Mouse (Mus musculus) MEL (cell line): ENCODE measurements around the gene Nop2. TPM values are rescaled to one million over a fixed set of nuclear protein-coding genes. Genes with fewer than 3 reads are reported as not detected.

Source experiments
- DNase-seq: peaks from one replicate; pipeline ENCODE4 v3.0.0; 2011; ENCODE audit warnings: low read depth, low spot score
- H3K27ac ChIP-seq: 2 replicates; pipeline ENCODE4 v1.5.1; 2012; ENCODE audit warnings: low read depth, mild to moderate bottlenecking, control low read depth, low read length, moderate library complexity; ENCODE audit not compliant: control insufficient read depth
- H3K27me3 ChIP-seq, 2 experiments: fragments of 150-350 bp in 1 of 2; sonication (generic) in 1 of 2; 2 replicates each; pipeline ENCODE4 v1.6.1; 2012; ENCODE audit warnings: low read length in 2 of 2, mild to moderate bottlenecking in 2 of 2, improper control_type of control experiment in 1 of 2, moderate library complexity in 1 of 2; ENCODE audit not compliant: insufficient read depth in 2 of 2, control insufficient read depth in 1 of 2
- H3K36me3 ChIP-seq, 2 experiments: 2 replicates each; pipeline ENCODE4 v1.6.1; 2012 to 2014; ENCODE audit warnings: low read length in 2 of 2, improper control_type of control experiment in 1 of 2, inconsistent platforms in 1 of 2, mild to moderate bottlenecking in 1 of 2; ENCODE audit not compliant: insufficient read depth in 2 of 2, control insufficient read depth in 1 of 2
- H3K4me1 ChIP-seq, 2 experiments: fragments of 150-350 bp in 1 of 2; sonication (generic) in 1 of 2; 2 replicates each; pipeline ENCODE4 v1.6.1; 2012; ENCODE audit warnings: low read length in 2 of 2, improper control_type of control experiment in 1 of 2, mild to moderate bottlenecking in 1 of 2; ENCODE audit not compliant: insufficient read depth in 2 of 2, control insufficient read depth in 1 of 2
- H3K4me3 ChIP-seq, 2 experiments: fragments of 150-350 bp in 1 of 2; sonication (generic) in 1 of 2; 2 replicates each; pipeline ENCODE4 v1.5.1; 2012; ENCODE audit warnings: low read depth in 2 of 2, low read length in 2 of 2, mild to moderate bottlenecking in 2 of 2, moderate library complexity in 2 of 2, control low read depth in 1 of 2, improper control_type of control experiment in 1 of 2; ENCODE audit not compliant: control insufficient read depth in 1 of 2, insufficient read depth in 1 of 2
- H3K79me2 ChIP-seq: 2 replicates; pipeline ENCODE4 v1.6.1; 2012; ENCODE audit warnings: mild to moderate bottlenecking, low read length, moderate library complexity; ENCODE audit not compliant: control insufficient read depth, poor library complexity, insufficient read depth
- H3K9ac ChIP-seq: 2 replicates; pipeline ENCODE4 v1.6.1; 2012; ENCODE audit warnings: low read depth, mild to moderate bottlenecking, control low read depth, low read length, moderate library complexity; ENCODE audit not compliant: control insufficient read depth, poor library complexity, severe bottlenecking
- H3K9me3 ChIP-seq: fragments of 150-350 bp; sonication (generic); replicated peaks from 2 replicates; pipeline ENCODE4 v1.6.1; 2012; ENCODE audit warnings: mild to moderate bottlenecking, low read length, improper control_type of control experiment, moderate library complexity; ENCODE audit not compliant: insufficient read depth
- BHLHE40 ChIP-seq: IDR thresholded peaks from 2 replicates; pipeline ENCODE4 v1.6.1; 2012; ENCODE audit warnings: low read depth, mild to moderate bottlenecking, inconsistent platforms, low read length, improper control_type of control experiment, borderline replicate concordance
- CTCF ChIP-seq, 3 experiments: IDR thresholded peaks in 2 of 3; conservative IDR thresholded peaks in 1 of 3; 2 replicates each; pipeline ENCODE4 v1.5.1; 2011 to 2012; ENCODE audit warnings: low read length in 3 of 3, low read depth in 2 of 3, mild to moderate bottlenecking in 2 of 3, improper control_type of control experiment in 1 of 3, inconsistent platforms in 1 of 3, mixed read lengths in 1 of 3, moderate library complexity in 1 of 3; ENCODE audit not compliant: control insufficient read depth in 1 of 3, insufficient read depth in 1 of 3, poor library complexity in 1 of 3, severe bottlenecking in 1 of 3
- GABPA ChIP-seq: IDR thresholded peaks from 2 replicates; pipeline ENCODE4 v1.6.1; 2012; ENCODE audit warnings: low read depth, mild to moderate bottlenecking, inconsistent platforms, low read length, improper control_type of control experiment, moderate library complexity
- GATA1 ChIP-seq: IDR thresholded peaks from 2 replicates; pipeline ENCODE4 v1.6.1; 2011; ENCODE audit warnings: low read depth, low read length, improper control_type of control experiment
- HCFC1 ChIP-seq: IDR thresholded peaks from 2 replicates; pipeline ENCODE4 v1.6.1; 2012; ENCODE audit warnings: low read depth, mild to moderate bottlenecking, inconsistent platforms, low read length, improper control_type of control experiment, moderate library complexity
- MXI1 ChIP-seq: IDR thresholded peaks from 2 replicates; pipeline ENCODE4 v1.6.1; 2011; ENCODE audit warnings: mild to moderate bottlenecking, low read depth, low read length, improper control_type of control experiment
- MYB ChIP-seq: IDR thresholded peaks from 2 replicates; pipeline ENCODE4 v1.6.1; 2011; ENCODE audit warnings: mild to moderate bottlenecking, low read depth, low read length, improper control_type of control experiment
- MYC ChIP-seq: IDR thresholded peaks from 2 replicates; pipeline ENCODE4 v1.6.1; 2011; ENCODE audit warnings: low read depth, mild to moderate bottlenecking, low read length, improper control_type of control experiment, moderate library complexity
- POLR2A ChIP-seq, 2 experiments: IDR thresholded peaks; 2 replicates each; pipeline ENCODE4 v1.6.1; 2011 to 2012; ENCODE audit warnings: low read length in 2 of 2, mild to moderate bottlenecking in 2 of 2, control low read depth in 1 of 2, improper control_type of control experiment in 1 of 2, low read depth in 1 of 2, moderate library complexity in 1 of 2; ENCODE audit not compliant: control insufficient read depth in 1 of 2, insufficient read depth in 1 of 2, poor library complexity in 1 of 2
- RAD21 ChIP-seq: IDR thresholded peaks from 2 replicates; pipeline ENCODE4 v1.6.1; 2011; ENCODE audit warnings: mild to moderate bottlenecking, low read depth, low read length, improper control_type of control experiment
- RCOR1 ChIP-seq: IDR thresholded peaks from 2 replicates; pipeline ENCODE4 v1.6.1; 2012; ENCODE audit warnings: low read depth, mild to moderate bottlenecking, inconsistent platforms, low read length, improper control_type of control experiment
- SMC3 ChIP-seq: IDR thresholded peaks from 2 replicates; pipeline ENCODE4 v1.6.1; 2011; ENCODE audit warnings: low read depth, low read length, improper control_type of control experiment
- TAL1 ChIP-seq: IDR thresholded peaks from 2 replicates; pipeline ENCODE4 v1.6.1; 2012; ENCODE audit warnings: mild to moderate bottlenecking, inconsistent platforms, low read length, moderate library complexity, mixed read lengths
- TBP ChIP-seq: IDR thresholded peaks from 2 replicates; pipeline ENCODE4 v1.8.0; 2011; ENCODE audit warnings: low read depth, low read length, improper control_type of control experiment
- USF1 ChIP-seq: IDR thresholded peaks from 2 replicates; pipeline ENCODE4 v1.6.1; 2014; ENCODE audit warnings: low read depth, mild to moderate bottlenecking, inconsistent platforms, low read length, improper control_type of control experiment, moderate library complexity
- USF2 ChIP-seq, 2 experiments: IDR thresholded peaks; 2 replicates each; pipeline ENCODE4 v1.6.1; 2011 to 2012; ENCODE audit warnings: improper control_type of control experiment in 2 of 2, low read length in 2 of 2, borderline replicate concordance in 1 of 2, inconsistent platforms in 1 of 2, low read depth in 1 of 2, mild to moderate bottlenecking in 1 of 2; ENCODE audit not compliant: insufficient read depth in 1 of 2
- ZNF384 ChIP-seq: IDR thresholded peaks from 2 replicates; pipeline ENCODE4 v1.6.1; 2012; ENCODE audit warnings: low read depth, mild to moderate bottlenecking, inconsistent platforms, low read length, improper control_type of control experiment
- polyA plus RNA-seq, 2 experiments: library from polyadenylated mRNA; stranded (reverse) in 1 of 2; unstranded in 1 of 2; fragments of >175 nt in 1 of 2; fragments of >200 nt in 1 of 2; gene quantifications; 2 replicates each; pipeline versions ENCODE4 v1.2.1 to v1.2.4; 2012; ENCODE audit warnings: low replicate concordance in 2 of 2, low read depth in 1 of 2; ENCODE audit not compliant: insufficient read length in 2 of 2, insufficient read depth in 1 of 2, missing spikeins in 1 of 2
- total RNA-seq: library from RNA; depleted of rRNA; stranded (reverse); fragments of 300-350 nt; gene quantifications from 2 replicates; pipeline ENCODE4 v1.2.3, GENCODE M21; 2012

The Nop2 gene
- total and polyA plus RNA-seq, 3 experiments, result 221 to 337 (median 263) TPM

DNA sequence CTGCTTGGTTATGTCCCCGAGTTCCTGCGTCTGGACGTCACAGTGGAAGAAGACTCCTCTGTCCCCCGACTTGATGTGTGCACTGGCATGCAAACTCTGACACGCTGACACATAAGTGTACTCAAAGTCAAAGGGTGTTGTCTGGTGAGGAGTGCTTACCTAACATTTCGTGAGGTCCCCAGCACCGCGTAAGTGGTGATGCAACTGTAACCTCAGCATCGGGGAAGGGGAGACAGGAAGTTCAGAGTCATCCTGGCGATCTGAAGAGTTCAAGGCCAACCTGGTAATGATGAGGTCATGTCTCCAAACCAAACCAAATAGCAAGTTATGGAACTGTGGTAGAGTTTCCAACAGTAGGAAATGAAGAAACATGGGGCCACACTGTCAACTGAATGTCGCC is 19.2 kb upstream of the Nop2 start:
- Histone ChIP-seq H3K36me3 (peaks cover 0 to 48% of the 10 kb centered on the region in 2 experiments; a peak in 2 of 4 replicates), H3K9me3 (no peaks in the 10 kb centered on the region), H3K9ac (no peak overlapping the region), H3K27me3 (no peaks in the 10 kb centered on the region), H3K4me3 (no peak overlapping the region), H3K27ac (no peak overlapping the region), H3K79me2 (0 out of 2 replicates have a peak, but pooled peaks cover 1% of the 10 kb centered on the region), H3K4me1 (no peaks in the 10 kb centered on the region)
- TF ChIP-seq GABPA, result no peak
- TF ChIP-seq TAL1, result no peak
- TF ChIP-seq USF2 (IDR thresholded peaks at IDR 0.05; ENCODE audit: borderline replicate concordance in 1 of 2, insufficient read depth in 1 of 2, low read depth in 1 of 2, low read length in 2 of 2), result no peak
- TF ChIP-seq SMC3, result no peak
- TF ChIP-seq MYC, result no peak
- no peak for TF ChIP-seq RCOR1
- TF ChIP-seq MXI1, result no peak
- no peak for TF ChIP-seq MYB
- no peak for DNase-seq

DNA sequence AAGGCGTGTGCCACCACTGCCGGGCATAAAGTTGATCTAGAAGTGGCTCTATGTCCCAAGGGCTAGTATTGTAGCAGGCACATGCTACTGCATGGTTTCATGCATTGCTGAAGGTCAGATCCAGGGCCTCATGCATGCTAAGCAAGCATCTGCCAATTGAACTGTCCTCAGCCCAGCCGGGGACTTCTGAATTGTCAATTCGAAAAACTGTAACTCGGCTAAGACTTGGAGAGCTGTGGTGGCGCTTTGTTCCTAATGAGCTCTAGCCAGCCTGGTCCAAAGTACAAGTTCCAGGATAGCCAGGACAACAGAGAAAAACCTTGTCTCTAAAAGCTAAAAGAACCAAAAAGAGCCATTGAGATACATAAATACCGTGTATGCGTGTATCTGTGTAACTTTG is 12.3 kb upstream of the Nop2 start:
- no peaks in the 10 kb centered on the region for H3K9me3 ChIP-seq
- TF ChIP-seq CTCF (IDR thresholded peaks at IDR 0.05 in 2 of 3, conservative IDR thresholded peaks at IDR 0.05 in 1 of 3; ENCODE audit: control insufficient read depth in 1 of 3, insufficient read depth in 1 of 3, low read depth in 2 of 3, low read length in 3 of 3, poor library complexity in 1 of 3, severe bottlenecking in 1 of 3) (no peak), RAD21 (no peak), SMC3 (no peak), BHLHE40 (no peak), USF2 (IDR thresholded peaks at IDR 0.05; ENCODE audit: borderline replicate concordance in 1 of 2, insufficient read depth in 1 of 2, low read depth in 1 of 2, low read length in 2 of 2) (no peak), MYB (no peak), TAL1 (no peak), TBP (no peak), RCOR1 (no peak), USF1 (no peak), HCFC1 (no peak), POLR2A (IDR thresholded peaks at IDR 0.05; ENCODE audit: control insufficient read depth in 1 of 2, insufficient read depth in 1 of 2, low read depth in 1 of 2, low read length in 2 of 2, poor library complexity in 1 of 2) (no peak), ZNF384 (no peak), GATA1 (no peak)
- H3K4me3 ChIP-seq, result no peak overlapping the region
- H3K36me3 ChIP-seq, result peaks cover 0 to 59% of the 10 kb centered on the region in 2 experiments; a peak in 2 of 4 replicates
- H3K27ac ChIP-seq, result no peak overlapping the region
- no peak for DNase-seq
- no peaks in the 10 kb centered on the region for H3K27me3 ChIP-seq
- no peak overlapping the region for H3K9ac ChIP-seq
- 0 out of 2 replicates have a peak, but pooled peaks cover 1% of the 10 kb centered on the region for H3K79me2 ChIP-seq
- no peaks in the 10 kb centered on the region for H3K4me1 ChIP-seq
